Mouse (Mus musculus) megakaryocyte-erythroid progenitor cell, adult 5-6 weeks (primary cell): ENCODE results near the gene H2-T22. TPM values are rescaled to one million over a fixed set of nuclear protein-coding genes. Genes with fewer than 3 reads are reported as not detected.
"Not testable (repeated sequence)": the region's sequence is repeated elsewhere in the genome, so short reads cannot be mapped to it uniquely, and the experiment has no call there.

Experiments
- ATAC-seq: replicated peaks from 2 replicates; pipeline ENCODE4 v1.8.0; 2016; ENCODE audit warnings: mild to moderate bottlenecking, inconsistent platforms; ENCODE audit not compliant: severe bottlenecking, poor library complexity, low FRiP score, low TSS enrichment
- total RNA-seq, 2 experiments: library from RNA; stranded (forward) in 1 of 2; stranded (reverse) in 1 of 2; fragments of 200-1000, 215-1000 nt in 1 of 2; fragments of >200 nt in 1 of 2; fragmentation: Nextera tagmentation in 1 of 2; gene quantifications; 2 replicates each; pipeline ENCODE4 v1.2.3; 2014 to 2017

H2-T22 gene
- total RNA-seq (2014; fragmentation: Nextera tagmentation) (17.1 and 25.6 TPM in 2 replicates), total RNA-seq (2017) (30.1 and 31.5 TPM in 2 replicates)

DNA sequence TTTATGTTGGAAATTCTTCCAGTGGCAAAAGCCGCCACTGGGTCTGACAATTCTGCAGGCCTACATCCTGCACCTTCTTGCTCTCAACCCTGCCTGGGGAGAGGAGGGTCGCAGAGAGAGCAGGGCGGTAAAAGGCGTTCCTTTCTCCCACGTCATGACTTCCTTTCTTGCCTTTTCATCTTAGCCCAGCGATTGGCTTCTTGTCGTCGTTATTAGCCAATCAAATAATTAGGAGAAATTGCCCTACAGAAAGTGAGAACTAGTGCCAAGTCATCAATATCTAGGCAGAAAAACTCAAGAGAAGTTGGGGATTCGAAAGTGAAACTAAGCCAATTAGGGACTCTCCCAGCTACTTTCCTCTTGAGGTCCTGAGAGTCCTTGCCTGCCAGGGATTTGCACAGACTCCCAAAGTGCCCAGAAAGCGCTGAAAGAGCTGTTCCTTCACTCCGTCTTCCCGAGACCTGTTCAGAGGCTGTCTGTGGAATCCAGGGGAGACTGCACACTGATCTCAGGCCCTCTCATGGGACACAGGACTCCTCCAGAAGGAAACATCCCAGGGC, at the start of gene H2-T22, which contains the start of gene Gm6034:
Gene H2-T22, minus strand, starts transcription at position 138 of the 560 bp plus-strand sequence.
Gene Gm6034, plus strand, starts transcription at position 352 of the 560 bp plus-strand sequence.
- ATAC-seq: peak; percentile 93

DNA sequence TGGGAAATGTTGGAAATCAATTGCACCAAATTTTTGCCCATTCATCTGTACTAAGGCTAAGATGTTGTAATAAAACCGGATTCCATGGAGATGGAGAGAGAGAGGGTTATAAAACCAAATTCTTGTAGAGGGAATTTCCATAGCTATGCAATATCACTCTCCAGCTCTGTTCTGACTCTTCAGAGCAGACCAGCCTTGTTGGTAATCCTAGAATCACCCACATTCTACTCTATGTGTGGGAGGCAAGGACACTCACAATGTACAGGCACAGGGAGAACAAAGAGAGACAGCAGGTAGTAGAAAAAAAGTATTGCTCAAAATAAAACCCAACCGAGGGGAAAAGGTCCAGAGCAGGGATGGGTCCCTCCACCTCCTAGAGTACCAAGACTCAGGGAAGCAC, 49.4 kb upstream of the H2-T22 start:
- ATAC-seq: not testable (repeated sequence)

DNA sequence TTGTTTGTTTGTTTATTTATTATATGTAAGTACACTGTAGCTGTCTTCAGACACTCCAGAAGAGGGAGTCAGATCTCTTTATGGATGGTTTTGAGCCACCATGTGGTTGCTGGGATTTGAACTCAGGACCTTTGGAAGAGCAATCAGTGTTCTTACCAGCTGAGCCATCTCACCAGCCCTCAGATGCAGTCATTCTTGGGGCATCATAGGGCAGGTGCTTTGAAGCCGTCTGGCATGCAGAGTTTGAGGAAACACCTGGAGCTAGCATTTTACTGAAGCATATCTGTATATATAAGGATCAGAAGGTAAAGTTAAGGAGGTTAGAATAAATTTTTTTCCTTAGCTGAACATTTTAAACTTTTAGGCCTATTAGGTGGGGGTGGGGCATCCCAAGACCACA, 43.4 kb upstream of the H2-T22 start:
- not testable (repeated sequence) for ATAC-seq

DNA sequence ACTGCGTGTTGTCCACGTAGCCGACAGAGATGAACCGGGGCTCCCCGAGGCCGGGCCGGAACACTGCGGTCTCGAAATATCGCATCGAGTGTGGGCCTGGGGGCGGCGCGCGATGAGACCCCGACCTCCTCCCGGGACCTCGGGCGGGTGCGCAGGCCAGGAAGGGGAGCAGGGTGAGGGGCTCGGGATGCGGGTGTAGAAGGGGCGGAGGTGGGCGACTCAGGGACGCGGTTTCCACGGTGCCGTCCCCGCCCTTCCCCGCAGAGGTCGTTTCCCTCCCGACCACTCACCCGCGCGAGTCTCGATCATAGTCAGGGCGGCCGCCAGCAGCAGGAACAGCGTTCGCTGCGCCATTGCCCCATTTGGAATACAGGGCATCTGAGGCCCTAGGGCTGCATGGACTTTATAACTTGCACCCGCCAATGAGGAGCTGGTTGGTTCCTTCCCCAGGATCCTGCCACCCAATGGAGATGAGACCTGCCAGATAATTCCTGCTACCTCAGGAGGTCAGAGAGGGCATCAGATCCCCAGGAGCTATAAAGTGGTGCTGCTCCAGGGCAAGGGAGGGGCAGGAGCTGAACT, 41.4 kb upstream of the H2-T22 start:
- ATAC-seq: 0 out of 2 replicates have a peak, but pooled peaks have one; percentile 49

DNA sequence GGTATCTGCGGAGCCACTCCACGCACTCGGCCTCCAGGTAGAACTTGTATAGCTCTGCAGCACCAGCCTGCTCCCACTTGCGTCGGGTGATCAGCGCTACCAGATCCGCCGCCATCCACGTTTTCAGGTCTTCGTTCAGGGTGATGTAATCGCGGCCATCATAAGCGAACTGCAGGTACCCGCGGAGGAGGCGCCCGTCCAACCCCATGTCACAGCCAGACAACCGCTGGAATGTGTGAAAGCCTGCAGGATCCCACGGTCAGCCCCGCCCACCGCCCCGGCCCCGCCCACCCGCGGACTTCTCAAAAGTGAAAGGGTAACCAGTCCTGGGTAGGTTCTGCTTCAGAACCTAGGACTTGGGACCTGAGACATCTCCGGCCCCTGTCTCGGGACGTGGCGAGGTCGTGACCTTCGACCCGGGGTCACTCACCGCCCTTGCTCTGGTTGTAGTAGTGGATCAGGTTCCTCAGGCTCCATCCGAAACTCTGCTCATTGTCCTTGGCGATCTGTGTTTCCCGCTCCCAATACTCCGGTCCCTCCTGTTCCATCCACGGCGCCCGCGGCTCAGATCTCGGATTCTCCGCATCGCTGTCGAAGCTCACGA, 40.8 kb upstream of the H2-T22 start:
- ATAC-seq: 0 out of 2 replicates have a peak, but pooled peaks have one; percentile 37

DNA sequence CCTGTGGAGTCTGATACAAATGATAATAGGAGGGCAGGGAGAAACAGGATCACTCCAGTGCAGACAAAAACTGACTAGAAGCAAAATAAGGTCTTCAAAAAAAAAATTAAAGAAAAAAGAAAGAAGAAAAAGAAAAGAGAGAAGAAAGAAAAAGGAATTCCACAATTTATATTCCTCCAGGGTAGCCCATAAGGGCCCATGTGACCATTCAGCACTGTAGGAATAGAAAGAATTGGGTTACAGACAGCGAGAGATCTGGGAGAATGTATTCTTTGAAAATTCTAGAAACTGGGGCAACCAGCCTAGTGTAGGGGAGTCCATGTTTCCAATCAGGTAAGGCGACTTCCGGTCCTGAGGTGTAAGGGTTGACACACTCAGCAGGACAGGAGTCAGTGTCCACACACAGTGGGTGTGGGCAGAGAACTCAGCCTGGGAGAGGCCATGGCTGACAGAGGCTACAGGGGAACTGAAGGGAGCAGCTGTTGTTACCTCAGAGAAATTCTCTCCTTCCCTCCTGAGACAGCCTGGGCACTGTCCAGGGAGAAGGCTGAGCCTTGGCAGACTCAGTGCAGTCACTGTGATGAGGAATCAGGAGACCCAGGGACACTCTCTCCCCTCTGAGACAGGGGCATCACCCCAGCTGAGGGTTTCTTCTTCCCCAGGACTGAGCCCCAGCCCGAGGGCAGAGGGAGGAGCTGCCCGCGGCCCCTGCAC, 40.1 kb upstream of the H2-T22 start:
- not testable (repeated sequence) for ATAC-seq

DNA sequence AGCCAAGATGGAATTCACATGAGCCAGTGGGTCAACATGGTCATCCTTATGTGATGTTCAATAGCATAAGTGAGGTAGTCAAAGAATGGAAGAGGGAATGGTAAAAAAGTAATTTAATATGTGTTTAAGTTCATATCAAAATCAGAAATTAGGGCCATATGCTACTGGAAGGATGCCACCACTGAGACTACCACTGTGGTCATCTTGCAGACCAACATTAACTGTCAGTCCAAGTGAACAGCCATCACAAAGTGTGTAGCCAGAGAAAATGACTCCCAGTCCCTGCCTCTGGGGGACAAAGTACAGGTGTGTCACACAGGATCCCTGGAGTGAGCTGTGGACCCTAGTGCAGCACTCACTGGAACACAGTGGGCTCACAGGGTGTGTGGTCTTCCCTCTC, 39.4 kb upstream of the H2-T22 start:
- ATAC-seq: not testable (repeated sequence)

DNA sequence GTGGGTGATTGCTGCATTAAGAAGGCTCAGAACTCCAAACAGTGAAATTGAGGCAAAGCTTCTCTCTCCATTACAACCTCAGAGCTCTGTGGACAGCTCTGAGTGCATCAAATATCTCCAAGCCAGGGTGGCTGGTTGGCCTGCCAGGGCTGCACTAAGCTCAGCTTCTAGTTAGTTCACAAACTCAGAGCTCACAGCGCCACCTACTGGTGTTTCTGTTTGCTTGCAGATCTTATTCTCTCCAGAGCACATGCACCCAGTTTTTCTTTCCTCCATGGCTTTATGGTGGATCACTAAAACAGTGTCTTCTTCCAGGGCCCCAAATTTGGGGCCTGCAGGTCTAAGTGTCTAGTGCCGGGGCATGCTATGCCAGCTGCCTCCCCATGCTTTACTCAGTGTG, 18.3 kb upstream of the H2-T22 start:
- ATAC-seq: peak; percentile 66

DNA sequence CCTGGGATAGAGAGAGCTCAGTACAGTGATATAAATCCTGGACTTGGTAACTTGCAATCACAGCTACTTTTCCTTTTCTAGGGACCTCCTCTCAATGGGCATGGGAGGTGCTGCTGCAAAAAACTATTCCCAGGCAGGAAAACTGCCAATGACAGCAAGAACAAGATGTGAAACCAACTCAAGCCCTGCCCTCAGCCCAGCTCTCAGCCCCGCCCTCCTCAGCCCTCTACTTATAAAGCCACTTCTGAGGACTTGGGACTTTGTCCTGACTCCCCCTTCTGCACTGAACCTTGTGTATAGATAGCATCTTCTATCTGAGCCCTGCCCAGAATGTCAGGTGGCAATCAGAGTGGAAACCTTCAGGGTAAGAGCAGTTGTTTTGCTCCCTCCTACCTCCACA, 15.8 kb upstream of the H2-T22 start, which contains the start of gene Gm11127:
Gene Gm11127, minus strand, starts transcription at position 10 of the 400 bp plus-strand sequence.
- ATAC-seq: not testable (repeated sequence)

DNA sequence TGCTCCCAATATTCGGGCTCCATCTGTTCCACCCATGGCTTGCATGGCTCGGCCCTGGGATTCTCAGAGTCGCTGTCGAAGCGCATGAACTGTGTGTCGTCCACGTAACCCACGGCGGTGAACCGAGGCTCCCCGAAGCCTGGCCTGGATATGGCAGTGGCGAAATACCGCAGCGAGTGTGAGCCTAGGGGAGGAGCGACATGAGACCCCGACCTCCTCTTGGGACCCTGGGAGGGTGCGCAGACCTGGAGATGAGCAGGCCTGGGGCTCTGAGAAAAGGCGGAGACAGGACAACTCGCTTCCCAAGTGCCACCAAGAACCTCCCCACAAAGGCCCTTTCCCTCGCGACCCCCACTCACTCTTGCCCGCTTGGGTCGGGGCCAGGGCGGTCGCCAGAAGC, 15.4 kb upstream of the H2-T22 start:
- not testable (repeated sequence) for ATAC-seq

DNA sequence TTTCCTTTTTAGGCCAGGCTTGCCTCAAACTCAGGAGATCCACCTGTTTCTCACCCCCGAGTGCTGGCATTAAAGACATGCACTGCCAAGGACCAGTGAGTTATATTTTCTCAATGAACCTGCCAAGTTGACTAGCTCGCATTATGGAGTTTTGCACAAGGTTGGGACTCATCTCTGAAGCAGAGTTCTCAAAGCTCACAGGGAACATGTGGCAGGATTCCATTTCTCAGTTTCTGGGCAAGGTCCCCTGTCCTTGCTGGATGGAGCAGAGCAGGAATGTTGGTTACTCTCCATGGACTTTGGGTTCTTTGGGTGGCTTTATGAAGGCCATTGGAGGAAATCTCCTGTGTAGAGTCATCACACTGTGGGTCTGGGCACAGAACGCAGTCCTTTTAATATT, 739 bp upstream of the H2-T22 start:
- no peak for ATAC-seq

DNA sequence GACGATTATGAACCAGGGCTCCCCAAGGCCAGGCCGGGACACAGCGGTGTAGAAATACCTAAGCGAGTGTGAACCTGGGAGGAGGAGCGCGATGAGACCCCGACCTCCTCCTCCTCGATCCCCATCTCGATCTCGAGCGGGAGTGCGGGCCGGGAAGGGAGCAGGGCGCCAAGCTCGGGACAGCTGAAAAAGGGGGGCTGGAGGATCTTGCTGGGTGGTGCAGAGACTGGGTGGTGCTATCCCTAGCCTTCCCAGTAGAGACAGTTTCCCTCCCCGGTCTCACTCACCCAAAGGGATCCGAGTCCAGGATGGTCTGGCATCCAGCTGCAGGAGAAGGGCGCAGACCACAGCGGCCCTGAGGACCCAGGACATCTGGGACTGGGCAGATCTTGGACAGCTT, 492 bp downstream of the H2-T22 start:
- peak; percentile 58 for ATAC-seq

DNA sequence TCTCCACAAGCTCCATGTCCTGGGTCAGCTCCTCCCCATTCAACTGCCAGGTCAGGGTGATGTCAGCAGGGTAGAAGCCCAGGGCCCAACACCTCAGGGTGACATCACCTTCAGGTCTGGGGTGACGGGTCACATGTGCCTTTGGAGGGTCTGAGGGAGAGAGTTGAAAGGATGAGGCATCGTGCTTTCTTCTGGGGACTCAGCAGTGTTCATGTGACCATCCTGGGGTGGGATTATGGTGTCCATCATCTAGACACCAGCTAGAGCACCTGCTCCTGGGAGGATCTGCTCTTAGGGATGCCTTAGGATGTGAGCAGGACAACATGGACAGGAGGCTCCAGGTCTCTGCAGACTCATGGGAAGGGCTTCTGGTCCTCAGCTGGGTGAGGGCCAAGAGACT, 1.9 kb downstream of the H2-T22 start:
- not testable (repeated sequence) for ATAC-seq

DNA sequence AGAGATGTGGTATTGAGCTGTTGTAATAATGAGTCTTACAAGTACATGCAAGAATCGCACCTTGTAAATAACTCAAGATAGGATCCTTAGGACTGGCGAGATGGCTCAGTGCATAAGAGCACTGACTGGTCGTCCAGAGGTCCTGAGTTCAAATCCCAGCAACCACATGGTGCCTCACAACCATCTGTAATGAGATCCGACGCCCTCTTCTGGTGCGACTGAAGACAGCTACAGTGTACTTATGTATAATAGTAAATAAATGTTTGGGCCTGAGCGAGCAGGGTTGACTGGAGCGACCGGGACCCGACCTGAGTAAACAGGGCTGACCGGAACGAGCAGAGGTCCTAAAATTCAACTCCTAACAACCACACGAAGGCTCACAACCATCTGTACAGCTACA, 6.4 kb downstream of the H2-T22 start:
- not testable (repeated sequence) for ATAC-seq

DNA sequence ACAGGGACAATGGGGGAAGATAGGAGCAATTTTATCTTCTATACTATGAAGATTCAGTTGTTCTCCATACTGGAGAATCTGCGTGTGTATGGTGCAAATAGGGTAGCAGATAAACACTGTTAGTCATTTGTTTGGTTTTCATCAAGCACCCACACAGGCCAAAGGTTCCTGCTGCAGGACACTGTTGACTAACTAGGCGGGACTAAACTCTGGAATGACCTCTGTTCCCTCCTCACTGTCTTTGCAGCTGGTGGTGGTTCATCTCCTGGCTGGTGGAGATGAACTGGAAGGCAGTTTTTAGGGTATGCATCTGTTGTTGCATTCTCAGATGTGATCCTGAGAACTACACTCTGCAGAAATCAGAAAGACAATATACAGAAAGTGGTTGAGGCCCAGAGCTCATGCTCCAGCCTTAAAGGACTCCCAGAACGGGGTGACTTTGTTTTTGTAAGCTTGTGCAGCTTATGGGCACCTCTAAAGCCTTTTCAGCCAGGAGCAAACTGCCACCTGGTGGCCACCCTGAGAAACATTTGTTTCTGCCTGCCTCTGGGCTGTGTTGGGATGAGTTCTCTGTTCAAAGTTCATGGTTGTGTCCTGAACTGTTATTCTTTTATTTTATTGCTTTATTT, 7.4 kb downstream of the H2-T22 start:
- peak; percentile 58 for ATAC-seq

DNA sequence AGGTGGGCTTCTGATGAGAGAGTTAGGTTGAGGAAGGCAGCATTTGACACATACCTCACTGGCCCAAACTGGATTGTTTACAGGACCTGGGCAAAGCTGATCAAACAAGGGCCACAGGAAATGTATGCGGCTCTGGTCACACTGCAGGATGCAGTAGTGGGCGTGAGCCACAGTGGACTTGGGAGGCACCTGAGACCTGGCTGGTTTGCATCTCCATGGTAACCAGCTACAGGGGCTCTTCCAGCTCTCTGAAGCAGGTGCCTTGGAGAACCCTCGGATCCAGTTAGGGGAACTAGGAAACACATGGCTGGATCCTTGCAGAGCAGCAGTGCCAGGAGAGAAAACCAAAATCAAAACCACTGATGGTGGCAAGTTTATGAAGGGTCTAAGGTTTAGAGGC, 8.0 kb downstream of the H2-T22 start:
- ATAC-seq: not testable (repeated sequence)

DNA sequence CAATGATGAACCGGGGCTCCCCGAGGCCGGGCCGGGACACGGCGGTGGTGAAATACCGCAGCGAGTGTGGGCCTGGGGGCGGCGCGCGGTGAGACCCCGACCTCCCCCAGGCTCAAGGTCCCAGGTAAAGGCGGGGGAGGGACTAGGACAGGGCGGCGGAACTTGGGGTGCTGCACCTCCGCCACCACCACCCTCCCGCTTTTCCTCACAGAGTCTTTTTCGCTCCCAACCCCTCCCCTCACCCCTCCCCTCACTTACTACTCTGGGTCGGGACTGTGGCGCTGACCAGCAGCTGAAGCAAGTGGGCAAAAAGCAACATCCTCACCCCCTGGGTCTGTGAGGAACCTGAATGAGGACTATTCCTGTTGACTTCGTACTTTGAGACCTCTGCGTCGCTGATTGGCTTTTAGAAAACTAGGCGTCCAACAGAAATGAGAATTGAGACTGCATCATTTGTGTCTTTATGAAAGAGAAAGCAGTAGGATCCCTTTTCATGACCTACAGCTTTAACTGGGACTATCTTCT, 10.1 kb downstream of the H2-T22 start, which contains the start of gene H2-T23:
Gene H2-T23, minus strand, starts transcription at position 505 of the 525 bp plus-strand sequence.
- peak; percentile 71 for ATAC-seq

DNA sequence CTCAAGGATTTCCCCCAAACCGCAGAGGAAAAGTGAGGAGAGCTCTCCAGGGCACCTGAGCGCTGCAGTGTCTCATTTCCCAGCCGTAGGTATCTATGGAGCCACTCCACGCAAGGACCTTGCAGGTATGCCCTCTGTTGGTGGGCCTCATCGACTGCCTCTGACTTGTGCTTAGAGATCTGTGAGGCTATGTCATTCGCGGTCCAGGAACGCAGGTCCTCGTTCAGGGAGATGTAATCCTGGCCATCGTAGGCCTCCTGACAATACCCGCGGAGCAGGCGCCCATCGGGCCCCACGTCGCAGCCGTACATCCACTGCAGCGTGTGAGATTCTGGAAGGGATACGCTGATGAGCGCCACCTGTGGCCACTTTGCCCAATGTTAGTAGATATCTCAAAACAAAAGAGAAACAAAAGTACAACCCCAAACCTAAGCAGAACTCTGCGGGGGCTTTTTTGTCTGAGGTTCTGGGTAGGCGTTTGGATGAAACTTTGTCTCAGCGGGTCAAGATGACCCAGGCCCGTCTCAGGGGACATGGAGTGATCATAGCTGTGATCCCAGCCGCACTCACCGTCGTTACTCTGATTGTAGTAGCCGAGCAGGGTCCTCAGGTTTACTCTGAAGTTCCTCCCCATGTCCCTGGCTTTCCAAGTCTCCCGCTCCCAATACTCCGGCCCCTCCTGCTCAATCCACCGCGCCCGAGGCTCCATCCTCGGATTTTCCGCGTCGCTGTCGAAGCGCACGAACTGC, 10.8 kb downstream of the H2-T22 start:
- peak; percentile 77 for ATAC-seq
